Mouse (Mus musculus) limb, embryonic 13.5 days (tissue): ENCODE data around the gene Cxcl9. TPM values are rescaled to one million over a fixed set of nuclear protein-coding genes. Genes with fewer than 3 reads are reported as not detected.

ENCODE experiments used
- ATAC-seq: fragments of 200-750 bp; cut with Nextera tagmentation; 2 replicates; pipeline ENCODE4 v1.8.0; 2017; ENCODE audit warnings: low read depth, moderate number of reproducible peaks, moderate TSS enrichment; ENCODE audit not compliant: low FRiP score
- H3K27ac ChIP-seq: fragments of 300-500 bp; sonication (generic); 2 replicates; pipeline ENCODE4 v1.5.1; 2015; ENCODE audit warnings: inconsistent platforms, mild to moderate bottlenecking, moderate library complexity
- H3K27me3 ChIP-seq: fragments of 300-500 bp; sonication (generic); 2 replicates; pipeline ENCODE4 v1.6.1; 2015; ENCODE audit warnings: mild to moderate bottlenecking, inconsistent platforms
- H3K36me3 ChIP-seq: fragments of 300-500 bp; sonication (generic); 2 replicates; pipeline ENCODE4 v1.6.1; 2015; ENCODE audit warnings: inconsistent platforms, mild to moderate bottlenecking, moderate library complexity
- H3K4me1 ChIP-seq: fragments of 300-500 bp; sonication (generic); 2 replicates; pipeline ENCODE4 v1.6.1; 2015; ENCODE audit warnings: inconsistent platforms
- H3K4me2 ChIP-seq: fragments of 300-500 bp; sonication (generic); replicated peaks from 2 replicates; pipeline ENCODE4 v1.6.1; 2015; ENCODE audit warnings: inconsistent platforms, mild to moderate bottlenecking, moderate library complexity
- H3K4me3 ChIP-seq: fragments of 300-500 bp; sonication (generic); 2 replicates; pipeline ENCODE4 v1.5.1; 2015; ENCODE audit warnings: moderate library complexity, mild to moderate bottlenecking, inconsistent platforms
- H3K9ac ChIP-seq: fragments of 300-500 bp; sonication (generic); 2 replicates; pipeline ENCODE4 v1.6.1; 2015; ENCODE audit warnings: mild to moderate bottlenecking, inconsistent platforms
- H3K9me3 ChIP-seq: fragments of 300-500 bp; sonication (generic); 2 replicates; pipeline ENCODE4 v1.6.1; 2016; ENCODE audit warnings: inconsistent platforms
- WGBS: fragments of 180-500 bp; shearing (Covaris S2); methylation state at CpG from one replicate; pipeline ENCODE4 v1.1.7; 2015; 5-methylcytosine and 5-hydroxymethylcytosine counted together
- polyA plus RNA-seq: library from polyadenylated mRNA; unstranded; fragments of >200 nt; fragmentation: Nextera tagmentation; extraction: Ambion mirVana; gene quantifications from 2 replicates; pipeline ENCODE4 v1.2.1, GENCODE M21; 2015

Gene Cxcl9
- polyA plus RNA-seq, 1 experiment from 2014 or later = 0.76 TPM

GRCm38 (mm10) chr5:92332359-92332840 is 4.5 kb upstream of the Cxcl9 start:
- WGBS = 52% methylated on average over 9 of the region's 9 CpGs
- no peak overlapping the region; the same call in 1 of the 2 replicates for H3K27ac ChIP-seq
- no peak overlapping the region for H3K4me2 ChIP-seq
- H3K9me3 ChIP-seq = no peaks in the 10 kb centered on the region
- no peak overlapping the region for H3K9ac ChIP-seq
- no peaks in the 10 kb centered on the region for H3K36me3 ChIP-seq
- no peaks in the 10 kb centered on the region for H3K27me3 ChIP-seq
- H3K4me3 ChIP-seq = no peak overlapping the region
- peaks cover 4% of the 10 kb centered on the region for H3K4me1 ChIP-seq
- ATAC-seq = peak; percentile 91

DNA sequence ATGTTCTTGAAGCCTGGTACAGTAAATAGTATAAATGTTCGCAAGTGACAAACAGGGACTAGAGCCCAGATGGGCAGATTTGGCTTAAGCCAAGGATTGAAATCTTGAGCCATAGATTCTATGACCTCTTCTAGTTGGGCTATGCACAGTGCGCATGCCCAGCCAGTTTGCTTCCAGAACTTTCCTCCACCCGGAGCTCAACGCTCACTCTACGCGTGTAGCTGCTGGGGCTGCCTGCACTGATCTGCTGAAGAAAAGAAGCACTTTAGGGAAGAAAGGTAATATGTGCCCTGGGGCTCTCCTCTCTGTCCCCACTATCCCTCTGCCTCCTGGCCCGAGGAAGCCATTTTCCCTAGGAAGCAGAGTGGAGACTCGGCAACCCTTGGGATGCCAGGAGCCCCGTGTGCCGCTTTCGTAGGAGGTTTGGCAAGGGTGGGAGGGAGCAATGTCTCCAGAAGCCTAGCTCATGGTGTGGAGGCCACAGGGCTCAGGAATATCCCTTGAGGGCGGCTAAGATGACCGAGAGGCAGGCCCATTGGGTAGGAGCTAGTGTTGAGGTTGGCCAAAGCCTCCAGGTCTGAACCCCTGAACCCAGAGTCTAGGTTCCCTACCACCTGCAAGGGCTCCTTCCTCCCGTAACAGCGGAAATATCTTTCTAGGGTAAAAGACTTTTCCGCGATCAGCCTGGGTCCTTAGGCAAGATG is 3.9 kb upstream of the Cxcl9 start, which contains the start of gene Art3:
TSS of gene Art3 (plus strand) at position 193 of the 704 bp plus-strand sequence.
- Histone ChIP-seq H3K27ac (peak within 1 kb of the TSS; percentile 49; the same call in 1 of the 2 replicates), H3K4me3 (no peak within 1 kb of the TSS), H3K27me3 (no peaks in the 10 kb centered on the region), H3K9me3 (no peaks in the 10 kb centered on the region), H3K36me3 (no peaks in the 10 kb centered on the region), H3K4me1 (peaks cover 4% of the 10 kb centered on the region), H3K4me2 (no peak within 1 kb of the TSS), H3K9ac (no peak within 1 kb of the TSS)
- WGBS = 89% methylated on average over 17 of the region's 17 CpGs
- ATAC-seq = no peak

GRCm38 (mm10) chr5:92331122-92331521 is 3.2 kb upstream of the Cxcl9 start:
- Histone ChIP-seq H3K9me3 (no peaks in the 10 kb centered on the region), H3K4me1 (peaks cover 4% of the 10 kb centered on the region), H3K4me2 (no peak overlapping the region), H3K9ac (no peak overlapping the region), H3K4me3 (no peak overlapping the region), H3K27me3 (no peaks in the 10 kb centered on the region), H3K27ac (no peak overlapping the region), H3K36me3 (no peaks in the 10 kb centered on the region)
- no peak for ATAC-seq
- 85% methylated on average over 12 of the region's 12 CpGs for WGBS

GRCm38 (mm10) chr5:92327367-92327766 is 512 bp downstream of the Cxcl9 start:
- no peak overlapping the region for H3K27ac ChIP-seq
- no peaks in the 10 kb centered on the region for H3K36me3 ChIP-seq
- 83% methylated on average over 6 of the region's 6 CpGs for WGBS
- peaks cover 4% of the 10 kb centered on the region for H3K4me1 ChIP-seq
- H3K4me3 ChIP-seq = no peak overlapping the region
- no peak overlapping the region for H3K4me2 ChIP-seq
- no peak for ATAC-seq
- H3K9ac ChIP-seq = no peak overlapping the region
- H3K9me3 ChIP-seq = no peaks in the 10 kb centered on the region
- H3K27me3 ChIP-seq = no peaks in the 10 kb centered on the region

GRCm38 (mm10) chr5:92323264-92323663 is 4.6 kb downstream of the Cxcl9 start:
- Histone ChIP-seq H3K36me3 (no peaks in the 10 kb centered on the region), H3K4me2 (no peak overlapping the region), H3K27me3 (no peaks in the 10 kb centered on the region), H3K4me1 (0 out of 2 replicates have a peak, but pooled peaks cover 5% of the 10 kb centered on the region), H3K4me3 (no peak overlapping the region), H3K27ac (no peak overlapping the region), H3K9ac (no peak overlapping the region), H3K9me3 (no peaks in the 10 kb centered on the region)
- ATAC-seq = peak; percentile 59; the same call in 1 of the 2 replicates
- 67% methylated on average over 5 of the region's 5 CpGs for WGBS

DNA sequence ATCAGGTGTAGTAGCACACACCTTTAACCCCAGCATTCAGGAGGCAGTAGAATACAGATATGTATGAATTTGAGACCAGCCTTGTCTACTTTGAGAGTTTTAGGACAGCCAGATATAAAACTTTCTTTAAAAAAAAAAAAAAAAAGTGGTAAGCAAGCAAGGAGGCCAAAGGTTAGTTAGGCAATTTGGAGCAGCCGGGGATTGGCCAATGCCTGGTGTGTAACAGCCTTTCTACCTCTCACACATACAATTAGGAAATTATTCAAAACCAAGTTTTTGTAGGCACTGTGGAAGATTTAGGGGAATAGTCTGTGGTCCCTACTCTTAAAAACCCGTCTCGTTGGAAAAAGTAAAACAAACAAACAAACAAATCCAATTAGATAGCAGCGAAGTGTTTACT is 5.3 kb downstream of the Cxcl9 start:
- 0 out of 2 replicates have a peak, but pooled peaks cover 5% of the 10 kb centered on the region for H3K4me1 ChIP-seq
- 76% methylated on average over 4 of the region's 4 CpGs for WGBS
- ATAC-seq = no peak
- no peak overlapping the region for H3K4me3 ChIP-seq
- H3K36me3 ChIP-seq = no peaks in the 10 kb centered on the region
- H3K9ac ChIP-seq = no peak overlapping the region
- H3K4me2 ChIP-seq = no peak overlapping the region
- H3K27ac ChIP-seq = no peak overlapping the region
- no peaks in the 10 kb centered on the region for H3K27me3 ChIP-seq
- H3K9me3 ChIP-seq = no peaks in the 10 kb centered on the region

- H3K27ac ChIP-seq = no peak overlapping the region
- no peak for ATAC-seq
- no peaks in the 10 kb centered on the region for H3K9me3 ChIP-seq
- H3K27me3 ChIP-seq = no peaks in the 10 kb centered on the region
- no peak overlapping the region for H3K9ac ChIP-seq
- 0 out of 2 replicates have a peak, but pooled peaks cover 5% of the 10 kb centered on the region for H3K4me1 ChIP-seq
- 45% methylated on average over 8 of the region's 8 CpGs for WGBS
- no peak overlapping the region for H3K4me2 ChIP-seq
- H3K4me3 ChIP-seq = no peak overlapping the region
- no peaks in the 10 kb centered on the region for H3K36me3 ChIP-seq
Measured at GRCm38 (mm10) chr5:92321631-92322400, 6.1 kb downstream of the Cxcl9 start.

DNA sequence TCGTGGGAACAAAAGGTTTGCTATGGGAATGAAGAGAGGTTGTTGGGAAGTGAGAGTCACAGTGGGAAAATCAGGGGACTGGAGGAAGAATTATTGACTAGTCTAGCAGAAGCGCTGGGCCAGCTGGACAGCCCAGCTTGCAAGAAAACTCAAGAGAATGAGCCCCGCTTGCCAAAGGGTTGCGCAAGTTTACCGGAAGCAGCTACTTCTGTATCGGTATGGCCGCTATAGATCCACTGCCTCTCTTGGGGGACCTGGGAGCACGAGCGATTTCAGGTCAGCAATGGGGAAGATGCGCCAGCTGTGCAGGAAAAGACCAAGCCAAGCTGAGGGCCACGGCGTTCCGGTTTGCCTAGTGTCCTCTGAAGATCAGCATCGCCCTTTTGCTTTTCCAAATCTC is 9.3 kb downstream of the Cxcl9 start:
- WGBS = 92% methylated on average over 14 of the region's 14 CpGs
- ATAC-seq = no peak

GRCm38 (mm10) chr5:92318119-92318518 is 9.8 kb downstream of the Cxcl9 start:
- Histone ChIP-seq H3K9ac (no peak overlapping the region), H3K4me1 (0 out of 2 replicates have a peak, but pooled peaks cover 5% of the 10 kb centered on the region), H3K27ac (no peak overlapping the region), H3K9me3 (no peaks in the 10 kb centered on the region), H3K36me3 (no peaks in the 10 kb centered on the region), H3K27me3 (no peaks in the 10 kb centered on the region), H3K4me3 (no peak overlapping the region), H3K4me2 (no peak overlapping the region)
- 76% methylated on average over 7 of the region's 7 CpGs for WGBS
- no peak for ATAC-seq

More for the DNA sequence above, 9.3 kb downstream of the Cxcl9 start:
- H3K27ac ChIP-seq = no peak overlapping the region
- no peak overlapping the region for H3K4me3 ChIP-seq
- H3K27me3 ChIP-seq = no peaks in the 10 kb centered on the region
- H3K4me2 ChIP-seq = no peak overlapping the region
- H3K9ac ChIP-seq = no peak overlapping the region
- H3K4me1 ChIP-seq = 0 out of 2 replicates have a peak, but pooled peaks cover 5% of the 10 kb centered on the region
- H3K36me3 ChIP-seq = no peaks in the 10 kb centered on the region
- H3K9me3 ChIP-seq = no peaks in the 10 kb centered on the region

DNA sequence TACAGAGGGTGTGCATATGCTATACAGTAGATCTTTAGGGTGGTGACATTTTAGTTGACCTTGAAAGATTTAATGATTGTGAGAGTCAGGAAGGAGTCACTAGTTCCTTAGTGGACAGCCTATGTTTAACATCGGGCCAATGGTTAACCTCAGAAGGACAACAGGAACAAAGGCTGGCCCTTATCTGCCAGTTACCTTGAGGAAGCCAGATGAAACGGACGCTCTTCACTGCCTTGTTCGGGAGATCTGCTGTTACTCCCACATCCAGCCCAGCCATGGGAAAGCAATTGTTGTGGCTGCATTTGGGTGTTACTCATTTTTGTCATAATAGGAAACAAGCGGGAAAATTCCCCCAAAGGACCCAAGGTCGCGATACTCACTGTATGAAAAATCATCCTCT is 14.1 kb downstream of the Cxcl9 start:
- no peaks in the 10 kb centered on the region for H3K9me3 ChIP-seq
- no peak overlapping the region for H3K4me2 ChIP-seq
- WGBS = 79% methylated on average over 7 of the region's 7 CpGs
- H3K9ac ChIP-seq = no peak overlapping the region
- no peaks in the 10 kb centered on the region for H3K27me3 ChIP-seq
- no peaks in the 10 kb centered on the region for H3K36me3 ChIP-seq
- no peak overlapping the region for H3K27ac ChIP-seq
- no peak for ATAC-seq
- H3K4me3 ChIP-seq = no peak overlapping the region
- peaks cover 10% of the 10 kb centered on the region for H3K4me1 ChIP-seq

DNA sequence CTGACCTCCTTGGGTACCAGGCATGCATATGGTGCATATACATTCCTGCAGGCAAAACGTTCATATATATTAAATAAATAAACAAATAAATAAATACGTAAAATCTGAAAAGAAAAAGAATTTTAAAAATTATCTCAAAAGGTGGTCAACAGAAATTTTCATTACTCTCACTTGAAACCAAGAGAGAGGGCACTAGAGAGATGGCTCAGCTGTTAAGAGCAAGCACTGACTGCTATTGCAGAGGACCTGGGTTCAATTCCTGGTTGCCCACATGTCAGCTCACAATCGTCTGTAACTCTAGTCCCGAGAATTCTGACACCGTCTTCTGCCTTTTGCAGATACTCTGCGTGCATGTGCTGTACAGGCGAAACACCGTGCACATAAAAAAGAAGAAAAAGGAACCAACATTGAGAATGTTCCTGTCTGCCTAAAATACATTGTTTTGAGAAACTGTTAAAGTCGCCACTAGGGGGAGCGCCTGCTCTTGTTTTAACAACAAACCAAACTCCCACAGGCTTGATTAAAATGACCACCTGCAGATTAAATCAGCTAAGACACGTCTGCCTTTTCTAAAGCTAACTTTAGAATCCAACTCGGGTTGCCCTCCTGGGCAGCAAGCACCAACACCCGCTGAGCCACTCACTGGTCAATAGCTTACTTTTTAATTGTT is 15.7 kb downstream of the Cxcl9 start:
- H3K27ac ChIP-seq = no peak overlapping the region
- no peaks in the 10 kb centered on the region for H3K27me3 ChIP-seq
- no peaks in the 10 kb centered on the region; the same call in 1 of the 2 replicates for H3K36me3 ChIP-seq
- 13% methylated on average over 13 of the region's 13 CpGs for WGBS
- no peak overlapping the region for H3K9ac ChIP-seq
- no peak for ATAC-seq
- peaks cover 17% of the 10 kb centered on the region for H3K4me1 ChIP-seq
- 0 out of 2 replicates have a peak overlapping the region, but pooled peaks have one; percentile 15 for H3K4me2 ChIP-seq
- H3K9me3 ChIP-seq = no peaks in the 10 kb centered on the region
- H3K4me3 ChIP-seq = no peak overlapping the region
